Mouse (Mus musculus): ENCODE measurements at regions not wholly inside any gene's neighbourhood (a gene's known extent, or its start where the extent isn't known, plus 50 kb on each side); places are given as distances from the start of the nearest gene placed in this dataset.

GRCm38 (mm10) chr13:53783492-53783891 is 272.0 kb downstream of the Drd1 start:
- Histone ChIP-seq H3K27me3 (ENCODE audit: control insufficient read depth, insufficient read depth, low read length) (no peaks in the 10 kb centered on the region), H3K4me1 (replicated peaks; ENCODE audit: control insufficient read depth, insufficient read depth, low read length) (no peaks in the 10 kb centered on the region), H3K36me3 (ENCODE audit: control insufficient read depth, insufficient read depth, low read length) (no peaks in the 10 kb centered on the region), H3K4me3 (ENCODE audit: control insufficient read depth, insufficient read depth, low read length) (no peak overlapping the region), H3K27ac (ENCODE audit: control insufficient read depth, insufficient read depth, low read length) (no peak overlapping the region)
- DNase-seq = peak; percentile 34
- 28% methylated on average over 6 of the region's 6 CpGs for whole genome bisulfite sequencing
- TF ChIP-seq CTCF (IDR thresholded peaks at IDR 0.05; ENCODE audit: borderline replicate concordance, control insufficient read depth, extremely low read depth, insufficient read depth, low read length, poor library complexity) (no peak), POLR2A (IDR thresholded peaks at IDR 0.05; ENCODE audit: control insufficient read depth, extremely low read depth, insufficient read depth, low read length, poor library complexity) (no peak)

GRCm38 (mm10) chr13:53779150-53779549 is 276.4 kb downstream of the Drd1 start:
- WGBS = 69% methylated on average over 4 of the region's 4 CpGs
- Histone ChIP-seq H3K4me3 (ENCODE audit: control insufficient read depth, insufficient read depth, low read length) (no peak overlapping the region), H3K4me1 (replicated peaks; ENCODE audit: control insufficient read depth, insufficient read depth, low read length) (no peaks in the 10 kb centered on the region), H3K27ac (ENCODE audit: control insufficient read depth, insufficient read depth, low read length) (no peak overlapping the region), H3K36me3 (ENCODE audit: control insufficient read depth, insufficient read depth, low read length) (no peaks in the 10 kb centered on the region), H3K27me3 (ENCODE audit: control insufficient read depth, insufficient read depth, low read length) (no peaks in the 10 kb centered on the region)
- no peak for DNase-seq
- TF ChIP-seq POLR2A (IDR thresholded peaks at IDR 0.05; ENCODE audit: control insufficient read depth, extremely low read depth, insufficient read depth, low read length, poor library complexity) (no peak), CTCF (IDR thresholded peaks at IDR 0.05; ENCODE audit: borderline replicate concordance, control insufficient read depth, extremely low read depth, insufficient read depth, low read length, poor library complexity) (no peak)

- H3K4me1 ChIP-seq (replicated peaks; ENCODE audit: control insufficient read depth, insufficient read depth, low read length) = no peaks in the 10 kb centered on the region
- no peak for DNase-seq
- no peak overlapping the region for H3K4me3 ChIP-seq (ENCODE audit: control insufficient read depth, insufficient read depth, low read length)
- no peaks in the 10 kb centered on the region for H3K36me3 ChIP-seq (ENCODE audit: control insufficient read depth, insufficient read depth, low read length)
- TF ChIP-seq CTCF (IDR thresholded peaks at IDR 0.05; ENCODE audit: borderline replicate concordance, control insufficient read depth, extremely low read depth, insufficient read depth, low read length, poor library complexity) (no peak), POLR2A (IDR thresholded peaks at IDR 0.05; ENCODE audit: control insufficient read depth, extremely low read depth, insufficient read depth, low read length, poor library complexity) (no peak)
- H3K27ac ChIP-seq (ENCODE audit: control insufficient read depth, insufficient read depth, low read length) = no peak overlapping the region
- WGBS = 89% methylated on average over 11 of the region's 11 CpGs
- no peaks in the 10 kb centered on the region for H3K27me3 ChIP-seq (ENCODE audit: control insufficient read depth, insufficient read depth, low read length)
Observed at GRCm38 (mm10) chr13:53776421-53776820, 279.1 kb downstream of the Drd1 start.

- H3K36me3 ChIP-seq (ENCODE audit: control insufficient read depth, insufficient read depth, low read length) = no peaks in the 10 kb centered on the region
- 50% methylated on average over 5 of the region's 5 CpGs for WGBS
- H3K27ac ChIP-seq (ENCODE audit: control insufficient read depth, insufficient read depth, low read length) = no peak overlapping the region
- no peak overlapping the region for H3K4me3 ChIP-seq (ENCODE audit: control insufficient read depth, insufficient read depth, low read length)
- TF ChIP-seq POLR2A (IDR thresholded peaks at IDR 0.05; ENCODE audit: control insufficient read depth, extremely low read depth, insufficient read depth, low read length, poor library complexity) = no peak
- no peak for TF ChIP-seq CTCF (IDR thresholded peaks at IDR 0.05; ENCODE audit: borderline replicate concordance, control insufficient read depth, extremely low read depth, insufficient read depth, low read length, poor library complexity)
- no peaks in the 10 kb centered on the region for H3K27me3 ChIP-seq (ENCODE audit: control insufficient read depth, insufficient read depth, low read length)
- no peak for DNase-seq
- H3K4me1 ChIP-seq (replicated peaks; ENCODE audit: control insufficient read depth, insufficient read depth, low read length) = no peaks in the 10 kb centered on the region
Observed at GRCm38 (mm10) chr13:53775687-53776086, 279.8 kb downstream of the Drd1 start.

- Histone ChIP-seq H3K4me1 (replicated peaks; ENCODE audit: control insufficient read depth, insufficient read depth, low read length) (no peaks in the 10 kb centered on the region), H3K27me3 (ENCODE audit: control insufficient read depth, insufficient read depth, low read length) (no peaks in the 10 kb centered on the region), H3K27ac (ENCODE audit: control insufficient read depth, insufficient read depth, low read length) (no peak overlapping the region), H3K4me3 (ENCODE audit: control insufficient read depth, insufficient read depth, low read length) (no peak overlapping the region), H3K36me3 (ENCODE audit: control insufficient read depth, insufficient read depth, low read length) (no peaks in the 10 kb centered on the region)
- TF ChIP-seq POLR2A (IDR thresholded peaks at IDR 0.05; ENCODE audit: control insufficient read depth, extremely low read depth, insufficient read depth, low read length, poor library complexity) = no peak
- no peak for TF ChIP-seq CTCF (IDR thresholded peaks at IDR 0.05; ENCODE audit: borderline replicate concordance, control insufficient read depth, extremely low read depth, insufficient read depth, low read length, poor library complexity)
- WGBS = 34% methylated on average over 13 of the region's 13 CpGs
- DNase-seq = peak; percentile 11
Observed at GRCm38 (mm10) chr13:53764613-53765243, 290.8 kb downstream of the Drd1 start.

GRCm38 (mm10) chr13:53757576-53758237 is 284.8 kb upstream of the Msx2 start:
- Histone ChIP-seq H3K27ac (ENCODE audit: control insufficient read depth, insufficient read depth, low read length) (no peak overlapping the region), H3K36me3 (ENCODE audit: control insufficient read depth, insufficient read depth, low read length) (no peaks in the 10 kb centered on the region), H3K27me3 (ENCODE audit: control insufficient read depth, insufficient read depth, low read length) (no peaks in the 10 kb centered on the region), H3K4me3 (ENCODE audit: control insufficient read depth, insufficient read depth, low read length) (no peak overlapping the region), H3K4me1 (replicated peaks; ENCODE audit: control insufficient read depth, insufficient read depth, low read length) (no peaks in the 10 kb centered on the region)
- WGBS = 80% methylated on average over 13 of the region's 13 CpGs
- no peak for DNase-seq
- no peak for TF ChIP-seq POLR2A (IDR thresholded peaks at IDR 0.05; ENCODE audit: control insufficient read depth, extremely low read depth, insufficient read depth, low read length, poor library complexity)
- no peak for TF ChIP-seq CTCF (IDR thresholded peaks at IDR 0.05; ENCODE audit: borderline replicate concordance, control insufficient read depth, extremely low read depth, insufficient read depth, low read length, poor library complexity)

Measured in thymus, adult 2 months (tissue).